Mouse (Mus musculus) ovary, adult 10 weeks (tissue): ENCODE measurements around the gene Fam131b. TPM values are rescaled to one million over a fixed set of nuclear protein-coding genes. Genes with fewer than 3 reads are reported as not detected.

Source experiments
- polyA plus RNA-seq: library from polyadenylated mRNA; stranded (reverse); fragments of 350-450 nt; fragmentation: Illumina TruSeq; extraction: RNeasy Lipid Tissue Mini Kit (QIAGEN cat#74804); gene quantifications from one replicate; pipeline ENCODE4 v1.2.3, GENCODE M21; 2014

Fam131b gene
- polyA plus RNA-seq: 0.11 TPM

GRCm38 (mm10) chr6:42324482-42325267 is at the start of gene Fam131b:
Gene Fam131b, minus strand, starts transcription at chr6:42324643.

GRCm38 (mm10) chr6:42372816-42373547 is 48.5 kb upstream of the Fam131b start, which contains the start of gene Epha1:
Gene Epha1, minus strand, starts transcription at chr6:42373268.

GRCm38 (mm10) chr6:42349426-42350020 is 25.1 kb upstream of the Fam131b start, which contains the start of gene Zyx:
Gene Zyx, plus strand, starts transcription at chr6:42349630.

GRCm38 (mm10) chr6:42286448-42286847 is 38.0 kb downstream of the Fam131b start, which contains the start of gene Clcn1:
Gene Clcn1, plus strand, starts transcription at chr6:42286685.

Other genes with a start within 250 kb of the Fam131b start
- gene Tas2r139, start 183.7 kb downstream of the Fam131b start, polyA plus RNA-seq: not detected
- gene Tas2r144, start 109.3 kb downstream of the Fam131b start, polyA plus RNA-seq: not detected
- 17.2 TPM for gene Gstk1, start 78.7 kb downstream of the Fam131b start, polyA plus RNA-seq
- gene Tmem139, start 62.7 kb downstream of the Fam131b start, polyA plus RNA-seq: 0.71 TPM
- 72.2 TPM for gene Casp2, start 59.7 kb downstream of the Fam131b start, polyA plus RNA-seq
- gene Clcn1, start 38.0 kb downstream of the Fam131b start, polyA plus RNA-seq: 0.11 TPM
- gene Zyx, start 25.0 kb upstream of the Fam131b start, polyA plus RNA-seq: 2.1 TPM
- 0.20 TPM for gene Epha1, start 48.6 kb upstream of the Fam131b start, polyA plus RNA-seq
- gene Tas2r143, start 75.6 kb upstream of the Fam131b start, polyA plus RNA-seq: not detected
- not detected for gene Tas2r135, start 80.8 kb upstream of the Fam131b start, polyA plus RNA-seq
- gene Tas2r126, start 109.9 kb upstream of the Fam131b start, polyA plus RNA-seq: not detected
- not detected for gene Olfr458, start 140.6 kb upstream of the Fam131b start, polyA plus RNA-seq
- not detected for gene Olfr457, start 151.7 kb upstream of the Fam131b start, polyA plus RNA-seq
- gene Olfr456, start 162.6 kb upstream of the Fam131b start, polyA plus RNA-seq: not detected
- not detected for gene Olfr455, start 222.9 kb upstream of the Fam131b start, polyA plus RNA-seq